Mouse (Mus musculus) layer of hippocampus, adult 11-12 months (tissue): ENCODE data around the gene Serpina3c.
"Not testable (repeated sequence)": the region's sequence is repeated elsewhere in the genome, so short reads cannot be mapped to it uniquely, and the experiment has no call there.

ENCODE experiments used
- DNase-seq: peaks from one replicate; pipeline ENCODE4 v3.0.0; 2022; ENCODE audit warnings: low spot score

The Serpina3c gene

DNA sequence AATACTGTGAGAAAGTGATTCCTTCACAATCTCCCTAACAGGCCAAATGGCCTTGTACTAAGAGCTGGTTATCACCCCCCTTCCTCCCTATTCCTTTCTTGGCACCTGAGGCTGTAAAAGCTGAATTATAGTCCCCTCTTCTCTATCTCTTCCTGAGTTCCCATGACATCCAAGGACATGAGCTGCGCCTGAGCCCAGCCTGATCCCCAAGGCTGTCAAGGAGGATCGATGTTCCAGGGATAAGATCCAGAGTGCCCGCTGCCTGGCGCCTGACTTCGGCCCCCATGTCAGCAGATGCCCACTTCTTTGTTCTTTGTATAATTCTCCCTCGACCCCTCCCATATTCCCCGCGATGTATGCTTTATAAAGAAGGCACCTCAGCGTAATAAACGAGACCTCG lies 41.3 kb downstream of the Serpina3c start, which contains the start of gene Serpina3a:
Gene Serpina3a, plus strand, starts transcription at position 392 of the 400 bp plus-strand sequence.
- DNase-seq: not testable (repeated sequence)

DNA sequence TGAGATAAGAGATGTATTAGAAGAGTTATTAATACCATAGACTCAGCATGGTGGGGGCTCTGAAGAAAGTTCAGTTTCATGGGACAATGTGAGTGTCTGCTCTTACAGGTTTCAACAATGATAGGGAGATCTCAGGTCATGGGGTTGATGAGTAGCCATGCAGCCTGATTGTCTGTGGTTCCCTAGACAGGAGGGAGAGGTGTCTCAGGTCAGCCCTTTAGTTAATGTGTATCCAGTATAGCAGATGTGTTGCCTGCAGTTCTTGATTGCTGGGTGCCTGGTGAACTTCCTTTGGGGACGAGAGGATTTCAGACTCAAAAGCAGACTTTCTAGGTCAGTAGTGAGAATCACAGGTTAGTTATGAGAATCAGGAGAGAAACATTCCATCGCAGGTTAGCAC lies 45.2 kb downstream of the Serpina3c start:
- DNase-seq: no peak

DNA sequence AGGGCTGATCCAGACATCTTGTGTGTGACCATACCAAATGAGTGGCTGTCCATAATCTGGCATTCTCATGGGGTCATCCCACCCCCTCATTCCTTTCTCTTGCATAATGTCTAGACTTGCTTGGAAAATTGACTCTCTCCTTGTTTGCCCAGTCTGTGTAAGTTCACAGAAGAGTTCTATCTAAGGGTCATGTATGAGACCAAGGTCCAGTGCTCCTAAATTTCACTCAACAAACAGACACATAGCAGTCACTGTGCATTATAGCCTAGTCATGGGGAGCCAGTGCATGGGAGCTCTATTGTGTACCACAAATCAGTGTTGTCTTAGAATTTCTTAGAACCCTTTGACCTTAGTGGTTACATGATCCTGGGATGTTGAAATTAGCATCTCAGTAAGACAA lies 46.8 kb downstream of the Serpina3c start:
- DNase-seq: no peak

DNA sequence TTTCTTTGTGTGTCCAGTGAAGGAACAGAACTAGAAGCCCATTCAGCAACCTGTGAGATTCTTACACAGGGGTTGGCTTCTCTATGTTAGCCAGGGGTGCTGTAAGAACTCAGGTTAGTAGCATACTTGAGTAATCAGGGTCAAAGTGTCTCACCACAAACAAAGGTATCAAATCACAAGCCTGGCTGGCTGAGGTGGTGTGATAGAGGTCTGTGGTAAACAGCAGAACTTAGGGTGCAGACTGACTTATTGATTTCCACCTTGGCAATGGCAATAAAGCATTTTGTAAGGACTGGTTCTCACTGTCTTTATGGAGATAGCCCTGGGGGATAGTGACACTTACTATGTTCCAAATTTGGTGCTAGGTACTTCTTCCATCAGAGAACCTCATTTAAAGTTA lies 47.8 kb downstream of the Serpina3c start:
- no peak for DNase-seq

GRCm38 (mm10) chr12:104100768-104101167 lies 52.9 kb downstream of the Serpina3c start, which contains the start of gene Serpina5:
Serpina5 (plus strand) TSS chr12:104101113.
- no peak for DNase-seq
